ENCODE assay signal across 8 mouse cellular contexts in genomic region chr4:136285348-136285810, GRCm38 (mm10). TPM values are rescaled to one million over a fixed set of nuclear protein-coding genes. Genes with fewer than 3 reads are reported as not detected.
A peak's percentile ranks its signal among the peaks of the same experiment; 100 is the strongest.
DNase-seq lines count a peak whose midpoint lies in the region; ATAC-seq and TF ChIP-seq lines count a peak whose summit lies in the region.

No protein-coding gene starts in this region.

- ATAC-seq in Patski = peak; percentile 84
- ATAC-seq in hindbrain, embryonic 14.5 days (ENCODE audit: low FRiP score) = peak; percentile 94

- H3K36me3 ChIP-seq in hindbrain, embryonic 14.5 days (replicated peaks; ENCODE audit: control insufficient read depth, insufficient read depth) = peaks cover 31% of the 10 kb centered on the region

- peak overlapping the region; percentile 90 for H3K27ac ChIP-seq in hindbrain, embryonic 14.5 days

- no peak for TF ChIP-seq CTCF in Patski (IDR thresholded peaks at IDR 0.05)

- no peaks in the 10 kb centered on the region for H3K27me3 ChIP-seq in Patski
- H3K27me3 ChIP-seq in hindbrain, embryonic 14.5 days (ENCODE audit: control insufficient read depth, insufficient read depth, low read length) = peaks cover 18% of the 10 kb centered on the region

- H3K4me1 ChIP-seq in hindbrain, embryonic 14.5 days (replicated peaks; ENCODE audit: control insufficient read depth, insufficient read depth, low read length) = peaks cover 34% of the 10 kb centered on the region

- H3K4me2 ChIP-seq in hindbrain, embryonic 14.5 days (replicated peaks) = peak overlapping the region; percentile 81

- in situ Hi-C loops in Patski (cut with MboI; ENCODE audit: low pct_unique_long_range_greater_than_20kb) = no loop called here

- H3K4me3 ChIP-seq in hindbrain, embryonic 14.5 days (replicated peaks; ENCODE audit: low read length) = peak overlapping the region; percentile 57

- CTCF ChIA-PET in Patski (lab: Charles Lee) = interaction anchor here (1.3 to 2.0 kb wide), 2 partner anchors 25 to 39 kb away, joined by 4 to 11 read pairs; no protein-coding TSS in a partner anchor

- H3K9me3 ChIP-seq in hindbrain, embryonic 14.5 days (ENCODE audit: control insufficient read depth, low read length) = no peaks in the 10 kb centered on the region

- WGBS in hindbrain, embryonic 14.5 days = under 1% methylated on average over 25 of the region's 25 CpGs

- POLR2A ChIA-PET in Patski (lab: Charles Lee) = interaction anchor here (1.5 kb wide), 1 partner anchor 92 kb away, joined by 3 read pairs; no protein-coding TSS in a partner anchor

- DNase-seq in Patski (ENCODE audit: low read depth, low spot score) = peak; percentile 59
- peak; percentile 92 to 94 for DNase-seq in cerebellum, postnatal 14 days
- peak; percentile 89 to 93 for DNase-seq in frontal cortex, postnatal 14 days (ENCODE audit: low spot score in 2 of 2)
- DNase-seq in hindbrain, embryonic 14.5 days (ENCODE audit: low spot score) = peak; percentile 93
- peak; percentile 91 to 95 for DNase-seq in layer of hippocampus, postnatal 36 days
- peak; percentile 98 for DNase-seq in lung, postnatal 36 days
- DNase-seq in retina, postnatal 1 day = peak; percentile 97
- peak; percentile 86 to 94 for DNase-seq in urinary bladder, adult 18-20 months (ENCODE audit: low spot score in 2 of 2)

- peak overlapping the region; percentile 59 for H3K9ac ChIP-seq in hindbrain, embryonic 14.5 days

RNA-seq across cellular contexts. Expression of gene Zfp46, which starts 0.9 kb away (rescaled TPM):
- polyA plus RNA-seq in Patski (2021) = 13.0 TPM
- polyA plus RNA-seq in hindbrain, embryonic 14.5 days (2014; fragmentation: Nextera tagmentation; extraction: Ambion mirVana) = 39.8 and 48.8 TPM in 2 replicates
- total RNA-seq in layer of hippocampus, postnatal 36 days (2021) = 10 to 100 TPM; 37.7 to 43.1 TPM

RNA-seq across cellular contexts. Expression of gene Hnrnpr, which starts 25.4 kb away (rescaled TPM):
- polyA plus RNA-seq in Patski (2021) = 70.2 TPM
- 155 and 177 TPM in 2 replicates for polyA plus RNA-seq in hindbrain, embryonic 14.5 days (2014; fragmentation: Nextera tagmentation; extraction: Ambion mirVana)
- total RNA-seq in layer of hippocampus, postnatal 36 days (2021) = 10 to 100 TPM; 88.7 TPM

RNA-seq across cellular contexts. Expression of gene Tcea3, which starts 37.9 kb away (rescaled TPM):
- 0.15 TPM for polyA plus RNA-seq in Patski (2021)
- polyA plus RNA-seq in hindbrain, embryonic 14.5 days (2014; fragmentation: Nextera tagmentation; extraction: Ambion mirVana) = 1.2 and 2.0 TPM in 2 replicates
- total RNA-seq in layer of hippocampus, postnatal 36 days (2021) = under 1 TPM; 0.27 to 0.30 TPM

Comparison
In these comparisons a context has a peak if more than half of its experiments do, and no peak if none do; other contexts are left out.
1. Peak in every context shown above with its lines: DNase-seq, ATAC-seq, H3K4me3 ChIP-seq and H3K27ac ChIP-seq.